Mouse (Mus musculus) kidney, embryonic 16.5 days (tissue): Measurements from ENCODE around the gene Serpina3i. TPM values are rescaled to one million over a fixed set of nuclear protein-coding genes. Genes with fewer than 3 reads are reported as not detected.

Experiments
- ATAC-seq: fragments of 200-750 bp; cut with Nextera tagmentation; 2 replicates; pipeline ENCODE4 v1.8.0; 2017; ENCODE audit warnings: moderate TSS enrichment; ENCODE audit not compliant: low FRiP score, low TSS enrichment
- H3K27ac ChIP-seq: fragments of 300-500 bp; sonication (generic); 2 replicates; pipeline ENCODE4 v1.5.1; 2014; ENCODE audit warnings: low read length
- H3K27me3 ChIP-seq: fragments of 300-500 bp; sonication (generic); 2 replicates; pipeline ENCODE4 v1.6.1; 2014; ENCODE audit warnings: low read length, control low read depth, mixed read lengths; ENCODE audit not compliant: insufficient read depth
- H3K36me3 ChIP-seq: fragments of 300-500 bp; sonication (generic); 2 replicates; pipeline ENCODE4 v1.6.1; 2014; ENCODE audit warnings: low read length, control low read depth, mixed read lengths; ENCODE audit not compliant: insufficient read depth
- H3K4me1 ChIP-seq: fragments of 300-500 bp; sonication (generic); 2 replicates; pipeline ENCODE4 v1.6.1; 2014; ENCODE audit warnings: low read length, control low read depth, mixed read lengths; ENCODE audit not compliant: insufficient read depth
- H3K4me2 ChIP-seq: fragments of 300-500 bp; sonication (generic); replicated peaks from 2 replicates; pipeline ENCODE4 v1.6.1; 2014; ENCODE audit warnings: low read depth, low read length
- H3K4me3 ChIP-seq: fragments of 300-500 bp; sonication (generic); 2 replicates; pipeline ENCODE4 v1.5.1; 2014; ENCODE audit warnings: mild to moderate bottlenecking, low read length
- H3K9ac ChIP-seq: fragments of 300-500 bp; sonication (generic); replicated peaks from 2 replicates; pipeline ENCODE4 v1.6.1; 2014; ENCODE audit warnings: low read length
- H3K9me3 ChIP-seq: fragments of 300-500 bp; sonication (generic); 2 replicates; pipeline ENCODE4 v1.6.1; 2016; ENCODE audit warnings: low read length, control low read depth
- WGBS: fragments of 180-500 bp; shearing (Covaris S2); extraction: QIAGEN DNeasy Blood & Tissue Kit; methylation state at CpG from one replicate; pipeline ENCODE4 v1.1.7; 2014; 5-methylcytosine and 5-hydroxymethylcytosine counted together
- polyA plus RNA-seq: library from polyadenylated mRNA; unstranded; fragments of >200 nt; fragmentation: Nextera tagmentation; extraction: Ambion mirVana; gene quantifications from 2 replicates; pipeline ENCODE4 v1.2.1, GENCODE M21; 2015

The Serpina3i gene
- polyA plus RNA-seq, 1 experiment from 2014 or later = 0.21 TPM

GRCm38 (mm10) chr12:104243307-104243706 is 19.6 kb upstream of the Serpina3i start:
- H3K27ac ChIP-seq = no peak overlapping the region
- no peaks in the 10 kb centered on the region for H3K9me3 ChIP-seq
- H3K4me3 ChIP-seq = no peak overlapping the region
- 0 out of 2 replicates have a peak, but pooled peaks cover 3% of the 10 kb centered on the region for H3K4me1 ChIP-seq
- no peaks in the 10 kb centered on the region for H3K27me3 ChIP-seq
- H3K4me2 ChIP-seq = no peak overlapping the region
- ATAC-seq = no peak
- no peak overlapping the region for H3K9ac ChIP-seq
- no peaks in the 10 kb centered on the region for H3K36me3 ChIP-seq

- no peak overlapping the region for H3K4me3 ChIP-seq
Observed at GRCm38 (mm10) chr12:104245092-104245491, 17.8 kb upstream of the Serpina3i start.

GRCm38 (mm10) chr12:104245595-104245994 is 17.3 kb upstream of the Serpina3i start:
- Histone ChIP-seq H3K36me3 (no peaks in the 10 kb centered on the region), H3K27ac (no peak overlapping the region), H3K9me3 (no peaks in the 10 kb centered on the region), H3K4me2 (no peak overlapping the region), H3K9ac (no peak overlapping the region), H3K27me3 (no peaks in the 10 kb centered on the region), H3K4me3 (no peak overlapping the region), H3K4me1 (0 out of 2 replicates have a peak, but pooled peaks cover 3% of the 10 kb centered on the region)
- 52% methylated on average over 3 of the region's 3 CpGs for WGBS
- ATAC-seq = no peak

More at GRCm38 (mm10) chr12:104245092-104245491, 17.8 kb upstream of the Serpina3i start:
- no peak overlapping the region for H3K9ac ChIP-seq
- WGBS = 77% methylated on average over 1 of the region's 1 CpGs
- H3K4me1 ChIP-seq = 0 out of 2 replicates have a peak, but pooled peaks cover 3% of the 10 kb centered on the region
- no peak overlapping the region for H3K4me2 ChIP-seq
- no peak overlapping the region for H3K27ac ChIP-seq
- ATAC-seq = no peak
- H3K9me3 ChIP-seq = no peaks in the 10 kb centered on the region
- H3K36me3 ChIP-seq = no peaks in the 10 kb centered on the region
- H3K27me3 ChIP-seq = no peaks in the 10 kb centered on the region

GRCm38 (mm10) chr12:104247553-104248002 is 15.3 kb upstream of the Serpina3i start:
- no peaks in the 10 kb centered on the region for H3K36me3 ChIP-seq
- H3K27ac ChIP-seq = no peak overlapping the region
- no peak overlapping the region for H3K4me3 ChIP-seq
- no peaks in the 10 kb centered on the region for H3K9me3 ChIP-seq
- H3K4me2 ChIP-seq = no peak overlapping the region
- 0 out of 2 replicates have a peak, but pooled peaks cover 3% of the 10 kb centered on the region for H3K4me1 ChIP-seq
- H3K27me3 ChIP-seq = no peaks in the 10 kb centered on the region
- no peak overlapping the region for H3K9ac ChIP-seq
- ATAC-seq = no peak

GRCm38 (mm10) chr12:104248231-104248630 is 14.7 kb upstream of the Serpina3i start:
- Histone ChIP-seq H3K4me1 (0 out of 2 replicates have a peak, but pooled peaks cover 3% of the 10 kb centered on the region), H3K27ac (no peak overlapping the region), H3K36me3 (no peaks in the 10 kb centered on the region), H3K9ac (no peak overlapping the region), H3K27me3 (no peaks in the 10 kb centered on the region), H3K4me2 (no peak overlapping the region), H3K9me3 (no peaks in the 10 kb centered on the region), H3K4me3 (no peak overlapping the region)
- WGBS = 62% methylated on average over 3 of the region's 3 CpGs
- no peak for ATAC-seq

- Histone ChIP-seq H3K27ac (no peak overlapping the region), H3K4me1 (no peaks in the 10 kb centered on the region), H3K9me3 (no peaks in the 10 kb centered on the region), H3K9ac (no peak overlapping the region), H3K4me2 (no peak overlapping the region), H3K27me3 (no peaks in the 10 kb centered on the region), H3K4me3 (no peak overlapping the region), H3K36me3 (no peaks in the 10 kb centered on the region)
- WGBS = 16% methylated on average over 3 of the region's 3 CpGs
- peak; percentile 82; the same call in 1 of the 2 replicates for ATAC-seq
Observed at GRCm38 (mm10) chr12:104261041-104261440, 1.9 kb upstream of the Serpina3i start.

- no peak for ATAC-seq
- Histone ChIP-seq H3K9ac (no peak overlapping the region), H3K9me3 (no peaks in the 10 kb centered on the region), H3K36me3 (no peaks in the 10 kb centered on the region), H3K4me1 (no peaks in the 10 kb centered on the region), H3K27me3 (no peaks in the 10 kb centered on the region), H3K4me3 (no peak overlapping the region), H3K4me2 (no peak overlapping the region), H3K27ac (no peak overlapping the region)
- 71% methylated on average over 3 of the region's 3 CpGs for WGBS
Observed at GRCm38 (mm10) chr12:104266374-104266773, 3.5 kb downstream of the Serpina3i start.

GRCm38 (mm10) chr12:104278216-104279055 is 15.5 kb downstream of the Serpina3i start:
- WGBS = 88% methylated on average over 18 of the region's 18 CpGs
- Histone ChIP-seq H3K36me3 (no peaks in the 10 kb centered on the region), H3K9me3 (no peaks in the 10 kb centered on the region), H3K4me2 (no peak overlapping the region), H3K4me1 (no peaks in the 10 kb centered on the region), H3K4me3 (no peak overlapping the region), H3K9ac (no peak overlapping the region), H3K27ac (no peak overlapping the region), H3K27me3 (no peaks in the 10 kb centered on the region)
- ATAC-seq = no peak

GRCm38 (mm10) chr12:104279056-104279435 is 16.1 kb downstream of the Serpina3i start:
- Histone ChIP-seq H3K4me2 (no peak overlapping the region), H3K36me3 (no peaks in the 10 kb centered on the region), H3K27ac (no peak overlapping the region), H3K9ac (no peak overlapping the region), H3K4me3 (no peak overlapping the region), H3K27me3 (no peaks in the 10 kb centered on the region), H3K9me3 (no peaks in the 10 kb centered on the region), H3K4me1 (no peaks in the 10 kb centered on the region)
- ATAC-seq = no peak
- 3% methylated on average over 3 of the region's 3 CpGs for WGBS

- Histone ChIP-seq H3K9me3 (no peaks in the 10 kb centered on the region), H3K4me1 (no peaks in the 10 kb centered on the region), H3K27ac (no peak overlapping the region), H3K27me3 (no peaks in the 10 kb centered on the region), H3K9ac (no peak overlapping the region), H3K4me3 (no peak overlapping the region), H3K4me2 (no peak overlapping the region), H3K36me3 (no peaks in the 10 kb centered on the region)
- ATAC-seq = no peak
- WGBS = 93% methylated on average over 11 of the region's 11 CpGs
Observed at GRCm38 (mm10) chr12:104283380-104283779, 20.5 kb downstream of the Serpina3i start.
